Mouse (Mus musculus) brain, embryonic 14.5 days (tissue): ENCODE results near the gene Cdnf.

ENCODE experiments used
- CTCF ChIP-seq: fragments of 200-500 bp; IDR thresholded peaks from 2 replicates; pipeline ENCODE4 v1.5.1; 2012; ENCODE audit warnings: inconsistent platforms, mild to moderate bottlenecking, moderate library complexity, borderline replicate concordance; ENCODE audit not compliant: insufficient read depth, insufficient read length; ENCODE audit errors: extremely low read depth
- POLR2A ChIP-seq: fragments of 200-500 bp; IDR thresholded peaks from 2 replicates; pipeline ENCODE4 v1.6.1; 2012; ENCODE audit warnings: mild to moderate bottlenecking, inconsistent platforms, borderline replicate concordance; ENCODE audit not compliant: poor library complexity, insufficient read depth, insufficient read length, severe bottlenecking; ENCODE audit errors: extremely low read depth

- TF ChIP-seq CTCF, result no peak
- no peak for TF ChIP-seq POLR2A
Observed at GRCm38 (mm10) chr2:3522558-3522957, 9.7 kb downstream of the Cdnf start.
